Mouse (Mus musculus): ENCODE measurements around the gene Ctsll3. TPM values are rescaled to one million over a fixed set of nuclear protein-coding genes. Genes with fewer than 3 reads are reported as not detected.

Gene Ctsll3
- not detected in 2 replicates for total RNA-seq (2017)

GRCm38 (mm10) chr13:60802749-60803148 lies at the start of gene Ctsll3:
TSS of gene Ctsll3 (minus strand) at chr13:60802849.
- ATAC-seq (ENCODE audit: extremely low read depth, insufficient number of reproducible peaks, low FRiP score, poor library complexity, severe bottlenecking) = no peak

- peak; percentile 41; the same call in 1 of the 2 replicates for ATAC-seq (ENCODE audit: extremely low read depth, insufficient number of reproducible peaks, low FRiP score, poor library complexity, severe bottlenecking)
Measured at GRCm38 (mm10) chr13:60848241-60849120, 45.8 kb upstream of the Ctsll3 start.

GRCm38 (mm10) chr13:60843153-60843552 lies 40.5 kb upstream of the Ctsll3 start:
- no peak for ATAC-seq (ENCODE audit: extremely low read depth, insufficient number of reproducible peaks, low FRiP score, poor library complexity, severe bottlenecking)

- ATAC-seq (ENCODE audit: extremely low read depth, insufficient number of reproducible peaks, low FRiP score, poor library complexity, severe bottlenecking) = no peak
Measured at GRCm38 (mm10) chr13:60842703-60843102, 40.1 kb upstream of the Ctsll3 start.

- peak; percentile 39; the same call in 1 of the 2 replicates for ATAC-seq (ENCODE audit: extremely low read depth, insufficient number of reproducible peaks, low FRiP score, poor library complexity, severe bottlenecking)
Measured at GRCm38 (mm10) chr13:60839353-60839902, 36.8 kb upstream of the Ctsll3 start.

- ATAC-seq (ENCODE audit: extremely low read depth, insufficient number of reproducible peaks, low FRiP score, poor library complexity, severe bottlenecking) = no peak
Measured at GRCm38 (mm10) chr13:60826052-60826451, 23.4 kb upstream of the Ctsll3 start.

GRCm38 (mm10) chr13:60820486-60821175 lies 18.0 kb upstream of the Ctsll3 start:
- ATAC-seq (ENCODE audit: extremely low read depth, insufficient number of reproducible peaks, low FRiP score, poor library complexity, severe bottlenecking) = no peak

GRCm38 (mm10) chr13:60819469-60819868 lies 16.8 kb upstream of the Ctsll3 start:
- ATAC-seq (ENCODE audit: extremely low read depth, insufficient number of reproducible peaks, low FRiP score, poor library complexity, severe bottlenecking) = no peak

GRCm38 (mm10) chr13:60813722-60814121 lies 11.1 kb upstream of the Ctsll3 start:
- no peak for ATAC-seq (ENCODE audit: extremely low read depth, insufficient number of reproducible peaks, low FRiP score, poor library complexity, severe bottlenecking)

- ATAC-seq (ENCODE audit: extremely low read depth, insufficient number of reproducible peaks, low FRiP score, poor library complexity, severe bottlenecking) = no peak
Measured at GRCm38 (mm10) chr13:60812768-60813167, 10.1 kb upstream of the Ctsll3 start.

GRCm38 (mm10) chr13:60809690-60810089 lies 7.0 kb upstream of the Ctsll3 start:
- ATAC-seq (ENCODE audit: extremely low read depth, insufficient number of reproducible peaks, low FRiP score, poor library complexity, severe bottlenecking) = no peak

GRCm38 (mm10) chr13:60789466-60789865 lies 13.2 kb downstream of the Ctsll3 start:
- no peak for ATAC-seq (ENCODE audit: extremely low read depth, insufficient number of reproducible peaks, low FRiP score, poor library complexity, severe bottlenecking)

- no peak for ATAC-seq (ENCODE audit: extremely low read depth, insufficient number of reproducible peaks, low FRiP score, poor library complexity, severe bottlenecking)
Measured at GRCm38 (mm10) chr13:60786264-60786663, 16.4 kb downstream of the Ctsll3 start, which contains the start of gene BC051665. TSS of gene BC051665 (minus strand) at chr13:60786364.

- no peak for ATAC-seq (ENCODE audit: extremely low read depth, insufficient number of reproducible peaks, low FRiP score, poor library complexity, severe bottlenecking)
Measured at GRCm38 (mm10) chr13:60783301-60783700, 19.3 kb downstream of the Ctsll3 start.

GRCm38 (mm10) chr13:60780534-60780933 lies 22.1 kb downstream of the Ctsll3 start:
- ATAC-seq (ENCODE audit: extremely low read depth, insufficient number of reproducible peaks, low FRiP score, poor library complexity, severe bottlenecking) = no peak

- ATAC-seq (ENCODE audit: extremely low read depth, insufficient number of reproducible peaks, low FRiP score, poor library complexity, severe bottlenecking) = no peak
Measured at GRCm38 (mm10) chr13:60761161-60761560, 41.5 kb downstream of the Ctsll3 start.

- ATAC-seq (ENCODE audit: extremely low read depth, insufficient number of reproducible peaks, low FRiP score, poor library complexity, severe bottlenecking) = no peak
Measured at GRCm38 (mm10) chr13:60760392-60760791, 42.3 kb downstream of the Ctsll3 start.

- no peak for ATAC-seq (ENCODE audit: extremely low read depth, insufficient number of reproducible peaks, low FRiP score, poor library complexity, severe bottlenecking)
Measured at GRCm38 (mm10) chr13:60759136-60759535, 43.5 kb downstream of the Ctsll3 start.

- ATAC-seq (ENCODE audit: extremely low read depth, insufficient number of reproducible peaks, low FRiP score, poor library complexity, severe bottlenecking) = no peak
Measured at GRCm38 (mm10) chr13:60757292-60757691, 45.4 kb downstream of the Ctsll3 start.

GRCm38 (mm10) chr13:60755251-60755650 lies 47.4 kb downstream of the Ctsll3 start:
- no peak for ATAC-seq (ENCODE audit: extremely low read depth, insufficient number of reproducible peaks, low FRiP score, poor library complexity, severe bottlenecking)

Data from neutrophil, adult 5-6 weeks (primary cell).